Mouse (Mus musculus) liver, embryonic 14.5 days (tissue): ENCODE data around the gene Phf11a. TPM values are rescaled to one million over a fixed set of nuclear protein-coding genes. Genes with fewer than 3 reads are reported as not detected.
A peak's percentile ranks its signal among the peaks of the same experiment; 100 is the strongest.
"Not testable (repeated sequence)": the region's sequence is repeated elsewhere in the genome, so short reads cannot be mapped to it uniquely, and the experiment has no call there.

Source experiments
- ATAC-seq: fragments of 200-750 bp; cut with Nextera tagmentation; 2 replicates; pipeline ENCODE4 v1.8.0; 2017; ENCODE audit warnings: moderate number of reproducible peaks, mild to moderate bottlenecking, moderate library complexity; ENCODE audit not compliant: insufficient read depth
- DNase-seq, 3 experiments: peaks; one replicate each; pipeline ENCODE4 v3.0.0-alpha.2; 2012 to 2013; ENCODE audit warnings: low read depth in 3 of 3, low spot score in 3 of 3
- H3K27ac ChIP-seq: fragments of 300-500 bp; sonication (generic); 2 replicates; pipeline ENCODE4 v1.5.1; 2014; ENCODE audit warnings: moderate library complexity, mild to moderate bottlenecking, control low read depth, inconsistent platforms
- H3K27me3 ChIP-seq: fragments of 300-500 bp; sonication (generic); 2 replicates; pipeline ENCODE4 v1.6.1; 2014; ENCODE audit warnings: mild to moderate bottlenecking, low read length, moderate library complexity; ENCODE audit not compliant: control insufficient read depth, insufficient read depth
- H3K36me3 ChIP-seq: fragments of 300-500 bp; sonication (generic); replicated peaks from 2 replicates; pipeline ENCODE4 v1.6.1; 2014; ENCODE audit warnings: low read depth; ENCODE audit not compliant: control insufficient read depth, insufficient read depth
- H3K4me1 ChIP-seq, 2 experiments: fragments of 200-500 bp in 1 of 2; fragments of 300-500 bp in 1 of 2; sonication (generic) in 1 of 2; replicated peaks; 2 replicates each; pipeline ENCODE4 v1.6.1; 2012 to 2014; ENCODE audit warnings: antibody characterized with exemption in 1 of 2, inconsistent platforms in 1 of 2, low read length in 1 of 2; ENCODE audit not compliant: control insufficient read depth in 2 of 2, insufficient read depth in 2 of 2
- H3K4me2 ChIP-seq: fragments of 300-500 bp; sonication (generic); 2 replicates; pipeline ENCODE4 v1.6.1; 2014; ENCODE audit warnings: low read depth, mild to moderate bottlenecking, control low read depth, moderate library complexity
- H3K4me3 ChIP-seq, 2 experiments: fragments of 200-500 bp in 1 of 2; fragments of 300-500 bp in 1 of 2; sonication (generic) in 1 of 2; 2 replicates each; pipeline ENCODE4 v1.5.1; 2012 to 2014; ENCODE audit warnings: low read depth in 2 of 2, low read length in 2 of 2, mild to moderate bottlenecking in 2 of 2, control low read depth in 1 of 2, inconsistent platforms in 1 of 2, moderate library complexity in 1 of 2; ENCODE audit not compliant: insufficient read depth in 1 of 2
- H3K9ac ChIP-seq: fragments of 300-500 bp; sonication (generic); replicated peaks from 2 replicates; pipeline ENCODE4 v1.6.1; 2014; ENCODE audit warnings: mild to moderate bottlenecking, control low read depth, moderate library complexity
- H3K9me3 ChIP-seq: fragments of 300-500 bp; sonication (generic); 2 replicates; pipeline ENCODE4 v1.6.1; 2016; ENCODE audit warnings: low read length, mixed read lengths; ENCODE audit not compliant: control insufficient read depth
- CTCF ChIP-seq: IDR thresholded peaks from 2 replicates; pipeline ENCODE4 v1.5.1; 2016; ENCODE audit warnings: antibody characterized with exemption, low read depth, control low read depth
- EP300 ChIP-seq: IDR thresholded peaks from 2 replicates; pipeline ENCODE4 v1.6.1; 2016; ENCODE audit warnings: antibody characterized with exemption, low read depth
- WGBS: fragments of 180-500 bp; shearing (Covaris S2); extraction: QIAGEN DNeasy Blood & Tissue Kit; methylation state at CpG from one replicate; pipeline ENCODE4 v1.1.7; 2014; ENCODE audit not compliant: insufficient replicate concordance; 5-methylcytosine and 5-hydroxymethylcytosine counted together
- polyA plus RNA-seq, 2 experiments: library from polyadenylated mRNA; depleted of rRNA in 1 of 2; stranded (reverse) in 1 of 2; unstranded in 1 of 2; fragments of >200 nt; fragmentation: Nextera tagmentation in 1 of 2; extraction: Ambion mirVana in 1 of 2; gene quantifications; 2 replicates each; pipeline versions ENCODE4 v1.2.1 to v1.2.3; 2012 to 2014

Phf11a gene
- polyA plus RNA-seq (2012; rRNA removed): 0.12 TPM in 1 of 2 replicates, not detected in the other
- polyA plus RNA-seq (2014; fragmentation: Nextera tagmentation; extraction: Ambion mirVana): 0.34 TPM in 1 of 2 replicates, not detected in the other

DNA sequence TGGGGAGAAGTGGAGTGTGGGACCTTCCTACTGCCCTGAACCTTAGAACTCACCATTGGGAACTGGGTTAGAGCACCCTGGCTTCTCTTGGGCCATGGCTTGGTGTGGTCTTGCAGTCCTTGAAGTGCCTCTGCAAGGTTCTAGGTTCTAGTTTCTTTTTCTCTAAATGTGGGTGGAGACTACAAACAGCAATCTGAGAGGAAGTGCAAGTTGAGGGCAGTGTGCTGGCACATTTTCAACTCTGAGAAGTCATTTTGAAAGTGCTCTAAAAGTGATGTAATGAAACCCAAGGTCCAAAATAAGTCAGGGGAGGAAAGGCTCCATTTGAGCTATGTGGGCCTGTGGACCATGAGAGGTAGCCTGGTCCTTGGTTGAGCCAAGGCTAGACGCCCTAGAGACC lies at the start of gene Phf11a:
Phf11a (minus strand) TSS at position 132 of the 400 bp plus-strand sequence.
- not testable (repeated sequence) for H3K4me3 ChIP-seq, ATAC-seq, H3K4me2 ChIP-seq, H3K9me3 ChIP-seq, H3K36me3 ChIP-seq, H3K27ac ChIP-seq, H3K4me1 ChIP-seq, H3K27me3 ChIP-seq, DNase-seq, H3K9ac ChIP-seq
- WGBS: 42% methylated on average over 1 of the region's 1 CpGs

GRCm38 (mm10) chr14:59341189-59341588 lies 43.9 kb upstream of the Phf11a start, which contains the start of gene Phf11b:
TSS of gene Phf11b (minus strand) at chr14:59341351.
- not testable (repeated sequence) for H3K27ac ChIP-seq

DNA sequence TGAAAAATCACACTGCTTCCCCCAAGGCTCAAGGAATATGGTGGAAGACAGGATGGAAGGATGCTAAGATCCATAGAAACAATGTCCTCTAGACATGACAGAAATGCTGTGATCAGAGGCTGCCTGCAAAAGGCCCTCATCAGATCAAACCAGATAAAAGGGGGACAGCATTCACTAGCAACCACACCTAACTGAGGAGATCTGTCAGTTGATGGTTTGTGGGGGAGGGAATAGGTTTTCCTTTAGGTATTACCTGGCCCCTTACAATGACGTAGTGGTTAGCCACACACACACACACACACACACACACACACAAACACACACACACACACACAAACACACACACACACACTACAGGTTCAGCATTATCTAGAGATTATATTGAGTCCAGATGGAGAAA lies 42.2 kb upstream of the Phf11a start:
- no peak overlapping the region for H3K4me2 ChIP-seq
- WGBS: 67% methylated on average over 1 of the region's 1 CpGs

More at GRCm38 (mm10) chr14:59341189-59341588, 43.9 kb upstream of the Phf11a start, which contains the start of gene Phf11b:
- ATAC-seq, H3K36me3 ChIP-seq, H3K9me3 ChIP-seq, DNase-seq, H3K27me3 ChIP-seq, H3K4me3 ChIP-seq, H3K9ac ChIP-seq, H3K4me2 ChIP-seq, H3K4me1 ChIP-seq: not testable (repeated sequence)
- WGBS: 25% methylated on average over 1 of the region's 1 CpGs

DNA sequence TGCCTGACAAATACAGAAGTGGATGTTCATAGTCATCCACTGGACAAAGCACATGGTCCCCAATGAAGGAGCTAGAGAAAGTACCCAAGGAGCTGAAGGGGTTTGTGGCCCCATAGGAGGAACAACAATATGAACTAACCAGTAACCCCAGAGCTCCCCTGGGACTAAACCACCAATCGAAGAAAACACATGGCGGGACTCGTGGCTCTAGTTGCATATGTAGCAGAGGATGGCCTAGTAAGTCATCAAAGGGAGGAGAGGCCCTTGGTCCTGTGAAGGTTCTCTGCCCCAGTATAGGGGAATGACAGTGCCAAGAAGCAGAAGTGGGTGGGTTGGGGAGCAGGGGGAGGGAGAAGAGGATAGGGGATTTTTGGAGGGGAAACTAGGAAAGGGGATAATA lies 38.7 kb upstream of the Phf11a start:
- not testable (repeated sequence) for H3K27ac ChIP-seq, H3K9me3 ChIP-seq, H3K4me1 ChIP-seq, H3K9ac ChIP-seq, H3K4me2 ChIP-seq, ATAC-seq, DNase-seq, H3K36me3 ChIP-seq, H3K4me3 ChIP-seq, H3K27me3 ChIP-seq
- 63% methylated on average over 3 of the region's 3 CpGs for WGBS

More for the DNA sequence above, 42.2 kb upstream of the Phf11a start:
- Histone ChIP-seq H3K9me3 (no peaks in the 10 kb centered on the region), H3K36me3 (no peaks in the 10 kb centered on the region), H3K9ac (no peak overlapping the region), H3K4me3 (no peak overlapping the region), H3K27me3 (no peaks in the 10 kb centered on the region), H3K27ac (no peak overlapping the region), H3K4me1 (no peaks in the 10 kb centered on the region)
- DNase-seq (no peak), ATAC-seq (no peak)
- TF ChIP-seq CTCF: no peak
- TF ChIP-seq EP300: no peak

DNA sequence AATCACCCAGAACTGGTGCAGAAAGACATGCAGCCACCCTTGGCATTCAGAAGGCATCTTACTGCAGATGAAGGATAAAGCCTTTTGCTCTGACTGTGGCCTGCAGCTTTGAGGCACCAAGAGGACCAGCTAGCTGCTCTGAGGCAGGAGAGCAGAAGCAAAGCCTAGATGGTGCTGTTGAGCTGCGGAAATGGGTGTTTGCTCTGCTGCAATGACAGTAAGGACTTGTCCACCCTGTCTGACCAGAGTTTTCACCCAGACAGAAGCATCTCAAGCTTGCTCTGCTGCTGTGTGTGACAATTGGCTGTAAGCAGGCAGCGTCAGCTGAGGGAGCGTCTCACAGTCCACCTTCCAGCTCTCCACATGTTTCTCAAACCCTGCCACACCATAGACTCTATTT lies 33.2 kb upstream of the Phf11a start:
- not testable (repeated sequence) for H3K36me3 ChIP-seq, H3K9ac ChIP-seq, H3K9me3 ChIP-seq, H3K4me3 ChIP-seq, H3K4me2 ChIP-seq, H3K4me1 ChIP-seq, H3K27me3 ChIP-seq, H3K27ac ChIP-seq, ATAC-seq, DNase-seq
- WGBS: 53% methylated on average over 3 of the region's 3 CpGs
- peak; percentile 42 for TF ChIP-seq CTCF

DNA sequence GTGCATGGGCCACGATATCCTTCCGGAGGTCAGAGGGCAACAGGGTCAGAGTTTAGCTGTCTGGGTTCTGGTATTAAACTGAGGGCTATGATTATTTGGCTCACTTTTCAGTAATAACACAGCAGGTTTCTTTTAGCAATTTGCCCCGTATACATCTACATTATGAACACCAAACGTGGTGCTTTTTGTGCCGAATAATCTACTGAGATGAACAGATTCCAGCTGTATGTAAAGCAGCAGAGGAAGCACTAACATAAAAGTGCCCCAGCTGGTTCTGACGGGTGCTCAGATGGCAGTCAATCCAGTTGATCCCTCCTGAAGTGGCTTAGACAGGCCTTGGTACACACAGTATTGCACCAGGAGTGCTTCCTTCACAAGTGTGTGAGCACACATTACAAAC lies 22.6 kb upstream of the Phf11a start:
- not testable (repeated sequence) for H3K27ac ChIP-seq, H3K27me3 ChIP-seq, DNase-seq, H3K9me3 ChIP-seq, H3K4me1 ChIP-seq, H3K9ac ChIP-seq, H3K4me2 ChIP-seq, ATAC-seq, H3K4me3 ChIP-seq, H3K36me3 ChIP-seq
- WGBS: 76% methylated on average over 6 of the region's 6 CpGs

DNA sequence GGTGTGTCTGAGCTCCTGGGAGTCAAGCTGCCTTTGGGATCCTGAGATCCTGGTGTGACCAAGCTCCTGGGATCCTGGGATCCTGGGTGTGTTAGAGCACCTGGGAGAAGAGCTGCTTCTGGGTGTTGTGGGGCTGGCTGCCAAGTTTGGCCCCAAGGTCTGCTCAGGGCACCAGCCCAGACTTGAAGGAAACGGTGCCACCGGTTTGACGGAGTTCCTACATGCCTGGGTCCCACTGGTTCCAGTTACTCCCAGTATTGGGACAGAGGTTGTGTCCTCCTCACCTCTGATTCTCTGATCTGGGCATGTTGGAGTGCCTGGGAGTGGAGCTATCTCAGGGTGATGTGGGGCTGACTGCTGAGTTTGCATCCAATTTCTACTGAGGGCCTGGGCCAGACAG lies 21.7 kb upstream of the Phf11a start:
- H3K9ac ChIP-seq, H3K4me1 ChIP-seq, H3K4me3 ChIP-seq, H3K27ac ChIP-seq, H3K4me2 ChIP-seq, ATAC-seq, H3K9me3 ChIP-seq, H3K36me3 ChIP-seq, DNase-seq, H3K27me3 ChIP-seq: not testable (repeated sequence)
- 69% methylated on average over 3 of the region's 3 CpGs for WGBS
